Mouse (Mus musculus): Measurements from ENCODE around the gene Grap.
A peak's percentile ranks its signal among the peaks of the same experiment; 100 is the strongest.

Grap gene

GRCm38 (mm10) chr11:61677709-61678108, 24.6 kb downstream of the Grap start:
- DNase-seq (ENCODE audit: extremely low spot score, low spot score), result no peak

GRCm38 (mm10) chr11:61679091-61679866, 26.2 kb downstream of the Grap start:
- no peak for DNase-seq (ENCODE audit: extremely low spot score, low spot score)

GRCm38 (mm10) chr11:61683907-61684731, 31.1 kb downstream of the Grap start, which contains the start of gene Fam83g:
Fam83g (plus strand) TSS chr11:61684091.
- peak; percentile 82 for DNase-seq (ENCODE audit: extremely low spot score, low spot score)

- no peak for DNase-seq (ENCODE audit: extremely low spot score, low spot score)
Observed at GRCm38 (mm10) chr11:61685119-61685725, 32.2 kb downstream of the Grap start.

GRCm38 (mm10) chr11:61686141-61686540, 33.1 kb downstream of the Grap start:
- DNase-seq (ENCODE audit: extremely low spot score, low spot score), result no peak

GRCm38 (mm10) chr11:61686906-61687453, 33.9 kb downstream of the Grap start:
- no peak for DNase-seq (ENCODE audit: extremely low spot score, low spot score)

GRCm38 (mm10) chr11:61687595-61687994, 34.5 kb downstream of the Grap start:
- DNase-seq (ENCODE audit: extremely low spot score, low spot score), result no peak

GRCm38 (mm10) chr11:61692996-61693395, 39.9 kb downstream of the Grap start:
- DNase-seq (ENCODE audit: extremely low spot score, low spot score), result no peak

- DNase-seq (ENCODE audit: extremely low spot score, low spot score), result no peak
Observed at GRCm38 (mm10) chr11:61698852-61699251, 45.8 kb downstream of the Grap start.

GRCm38 (mm10) chr11:61699460-61699859, 46.4 kb downstream of the Grap start:
- no peak for DNase-seq (ENCODE audit: extremely low spot score, low spot score)

- DNase-seq (ENCODE audit: extremely low spot score, low spot score), result no peak
Observed at GRCm38 (mm10) chr11:61699933-61700332, 46.9 kb downstream of the Grap start.

- DNase-seq (ENCODE audit: extremely low spot score, low spot score), result no peak
Observed at GRCm38 (mm10) chr11:61701696-61702095, 48.6 kb downstream of the Grap start.

- no peak for DNase-seq (ENCODE audit: extremely low spot score, low spot score)
Observed at GRCm38 (mm10) chr11:61702494-61702893, 49.4 kb downstream of the Grap start.

- no peak for DNase-seq (ENCODE audit: extremely low spot score, low spot score)
Observed at GRCm38 (mm10) chr11:61705581-61705980, 52.5 kb downstream of the Grap start.

- DNase-seq (ENCODE audit: extremely low spot score, low spot score), result no peak
Observed at GRCm38 (mm10) chr11:61706232-61706631, 53.2 kb downstream of the Grap start.

GRCm38 (mm10) chr11:61708928-61709327, 55.9 kb downstream of the Grap start:
- no peak for DNase-seq (ENCODE audit: extremely low spot score, low spot score)

GRCm38 (mm10) chr11:61713157-61713855, 60.2 kb downstream of the Grap start:
- DNase-seq (ENCODE audit: extremely low spot score, low spot score), result no peak

- DNase-seq (ENCODE audit: extremely low spot score, low spot score), result peak; percentile 63
Observed at GRCm38 (mm10) chr11:61714346-61715117, 61.5 kb downstream of the Grap start.

GRCm38 (mm10) chr11:61715130-61715529, 62.1 kb downstream of the Grap start:
- DNase-seq (ENCODE audit: extremely low spot score, low spot score), result no peak

GRCm38 (mm10) chr11:61717990-61718389, 64.9 kb downstream of the Grap start:
- no peak for DNase-seq (ENCODE audit: extremely low spot score, low spot score)

All from neural tube, embryonic 10.5 days (tissue).